Mouse (Mus musculus) G1E-ER4 (cell line): ENCODE measurements around the gene Zfp398. TPM values are rescaled to one million over a fixed set of nuclear protein-coding genes. Genes with fewer than 3 reads are reported as not detected.

ENCODE experiments used
- GATA1 ChIP-seq: IDR thresholded peaks from one replicate; pipeline ENCODE4 v1.8.0; 2012; ENCODE audit warnings: low read length, inconsistent platforms
- polyA plus RNA-seq: library from polyadenylated mRNA; stranded (reverse); fragments of >175 nt; gene quantifications from 2 replicates; pipeline ENCODE4 v1.2.3, GENCODE M21; 2012

Zfp398 gene
- polyA plus RNA-seq, 1 experiment = 6.1 TPM

DNA sequence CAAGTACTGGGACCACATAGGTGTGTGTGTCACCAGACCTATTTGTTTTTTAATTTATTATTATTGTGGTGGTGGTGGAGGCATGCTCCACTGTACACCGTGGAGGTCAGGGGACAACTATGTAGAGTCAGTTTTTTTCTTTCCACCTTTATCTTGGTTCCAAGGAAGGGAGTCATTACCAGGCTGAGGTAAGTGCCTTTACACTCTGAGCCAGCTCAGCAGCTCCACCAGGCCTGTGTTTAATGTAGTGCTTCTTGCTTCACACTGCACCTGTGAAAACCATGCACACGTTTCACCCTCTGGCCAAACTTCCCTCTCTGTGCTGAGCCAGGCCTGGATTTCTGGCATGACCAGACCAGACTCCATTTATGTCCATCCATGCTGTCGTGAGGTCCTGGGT, 77.5 kb downstream of the Zfp398 start:
- TF ChIP-seq GATA1 = no peak

DNA sequence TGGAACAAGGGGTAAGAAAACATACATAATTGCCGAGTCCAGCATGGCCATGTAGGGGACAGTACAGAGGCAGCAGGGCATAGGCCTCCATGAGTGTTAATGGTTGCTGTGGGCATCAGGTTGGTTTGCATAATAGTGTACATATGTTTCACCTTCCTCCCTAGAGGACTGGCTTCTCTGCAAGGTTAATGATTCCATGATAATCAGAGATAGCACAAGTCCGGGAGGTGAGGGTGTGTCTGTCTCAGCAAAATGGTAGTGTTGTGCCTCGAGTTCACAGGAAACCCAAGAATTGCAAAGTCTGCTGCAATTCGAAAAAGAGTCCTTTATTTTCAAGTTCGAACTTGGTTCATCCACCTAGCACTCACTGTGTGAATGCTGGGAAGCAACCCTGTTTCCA, 81.6 kb downstream of the Zfp398 start:
- no peak for TF ChIP-seq GATA1

DNA sequence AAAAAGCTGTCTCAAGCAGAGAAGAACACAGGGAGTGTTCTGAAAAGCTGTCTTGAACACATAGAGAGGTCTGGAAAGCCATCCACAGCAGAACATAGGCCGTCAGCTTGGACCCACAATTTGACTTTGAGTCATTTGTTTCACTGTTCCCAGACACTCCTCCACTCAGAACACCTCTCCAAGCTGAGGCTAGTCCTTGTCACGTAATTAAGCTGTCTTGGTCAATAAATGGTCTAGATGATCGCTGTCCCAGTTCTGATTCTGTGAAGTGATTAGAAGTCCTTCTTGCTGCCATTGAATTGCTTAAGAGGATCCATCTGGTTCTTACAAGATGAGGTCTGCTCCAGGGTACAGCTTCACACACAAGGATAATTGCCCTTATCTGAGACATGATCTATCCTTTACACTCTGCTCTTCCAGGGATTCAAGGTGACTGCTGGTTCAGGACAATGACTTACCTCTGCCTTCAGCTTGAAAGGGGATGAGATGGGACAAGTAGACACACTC, 83.4 kb downstream of the Zfp398 start:
- no peak for TF ChIP-seq GATA1

DNA sequence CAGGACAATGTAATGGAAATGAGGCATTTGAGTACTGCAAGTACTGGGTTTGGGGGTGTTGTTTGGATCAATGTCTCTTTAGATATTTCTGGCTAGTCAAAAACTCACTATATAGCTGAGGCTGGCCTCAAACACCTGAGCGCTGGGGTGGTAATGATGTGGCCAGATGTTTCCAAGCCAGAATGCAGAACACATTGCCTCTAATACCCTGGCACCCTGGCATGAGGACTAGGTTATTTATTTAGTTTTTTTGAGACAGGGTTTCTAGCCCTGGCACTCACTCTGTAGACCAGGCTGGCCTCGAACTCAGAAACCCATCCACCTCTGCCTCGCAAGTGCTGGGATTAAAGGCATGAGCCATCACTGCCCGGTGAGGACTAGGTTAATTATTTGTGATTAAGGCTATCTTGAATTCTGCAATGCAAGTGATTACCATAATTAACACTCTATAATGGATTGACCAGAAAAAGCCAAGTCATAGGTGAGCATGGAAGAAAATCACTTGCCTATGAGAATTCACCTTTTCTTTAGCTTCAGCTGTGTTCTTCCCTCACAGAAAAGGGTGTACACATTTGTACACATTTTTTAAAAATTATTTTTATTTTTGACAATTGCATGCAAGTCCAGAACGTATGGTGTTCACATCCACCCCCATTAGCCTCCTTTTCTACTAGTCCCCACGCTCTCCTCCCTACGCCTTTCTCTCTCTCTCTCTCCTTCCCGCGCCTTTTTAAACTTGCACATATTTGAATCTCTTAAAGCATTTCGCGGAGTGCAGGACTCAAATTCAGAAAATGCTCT, 84.4 kb downstream of the Zfp398 start:
- no peak for TF ChIP-seq GATA1

DNA sequence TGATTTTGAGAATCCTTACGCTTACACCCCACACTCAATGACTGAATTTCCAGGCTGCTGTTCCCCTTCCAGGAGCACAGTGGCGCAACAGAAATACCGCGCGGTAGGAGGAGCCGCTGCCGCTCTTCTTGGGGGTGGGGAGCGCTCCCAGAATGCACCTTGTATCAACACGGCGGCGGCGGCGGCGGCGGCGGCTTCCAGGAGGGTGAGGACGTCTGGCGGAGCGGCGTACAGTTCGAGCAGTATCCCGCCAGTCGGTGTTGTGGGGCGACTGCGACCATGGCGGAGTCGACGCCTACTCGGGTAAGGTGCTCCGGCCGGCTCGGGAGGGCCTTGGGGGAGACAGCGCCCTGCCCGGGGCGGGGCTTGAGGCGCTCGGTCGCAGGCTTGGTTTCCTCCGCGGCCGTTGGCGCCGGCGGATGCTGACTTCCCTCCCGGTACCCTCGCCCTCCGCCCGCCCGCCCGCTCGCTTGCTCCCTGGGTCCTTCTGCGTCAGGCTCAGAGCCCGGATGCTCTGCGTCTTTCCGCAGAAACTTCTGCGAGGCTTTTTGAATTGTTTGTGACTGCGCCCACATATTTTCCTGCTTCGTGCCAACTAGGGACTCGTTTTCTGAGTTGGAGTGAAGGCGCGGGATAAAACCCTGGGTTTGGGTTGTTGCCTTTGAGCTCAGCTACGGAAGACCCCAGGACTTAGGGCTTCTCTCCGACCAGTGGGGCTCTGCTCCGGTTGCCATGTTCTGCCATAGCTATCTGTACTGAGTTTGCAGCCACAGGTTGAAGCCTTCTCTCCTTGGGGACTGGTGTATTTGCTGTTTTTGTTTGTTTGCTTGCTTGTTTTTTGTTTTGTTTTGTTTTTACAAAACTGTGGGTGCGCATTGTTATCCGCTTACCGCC, 85.2 kb downstream of the Zfp398 start, which contains the start of gene Zfp212:
Gene Zfp212, plus strand, starts transcription at position 30 of the 894 bp plus-strand sequence.
- TF ChIP-seq GATA1 = no peak

Other genes with a start within 250 kb of the Zfp398 start
- 48.6 and 63.3 TPM in 2 replicates for gene Ezh2, start 240.3 kb upstream of the Zfp398 start, polyA plus RNA-seq
- 4.1 and 5.5 TPM in 2 replicates for gene Pdia4, start 22.2 kb upstream of the Zfp398 start, polyA plus RNA-seq
- 0.53 and 0.59 TPM in 2 replicates for gene Zfp786, start 4.8 kb upstream of the Zfp398 start, polyA plus RNA-seq
- gene Zfp282, start 41.5 kb downstream of the Zfp398 start, polyA plus RNA-seq = 22.2 and 32.4 TPM in 2 replicates
- 15.2 and 15.9 TPM in 2 replicates for gene Zfp212, start 84.8 kb downstream of the Zfp398 start, polyA plus RNA-seq
- 7.6 and 9.9 TPM in 2 replicates for gene Zfp956, start 117.7 kb downstream of the Zfp398 start, polyA plus RNA-seq
- gene Zfp777, start 213.2 kb downstream of the Zfp398 start, polyA plus RNA-seq = 82.0 and 91.7 TPM in 2 replicates